In genomic region chr17:12751218-12751617, GRCm38 (mm10) we compare ENCODE assay signal across 9 mouse cellular contexts. TPM values are rescaled to one million over a fixed set of nuclear protein-coding genes. Genes with fewer than 3 reads are reported as not detected.
DNase-seq lines count a peak whose midpoint lies in the region; ATAC-seq lines count a peak whose summit lies in the region.
"Had no signal": no experiment of that assay in that cellular context is flagged by ENCODE, and none has a peak within 500 bp of the region (broad histone marks: within the 10 kb centered on the region; RNA-seq: fewer than 3 reads in every experiment).

No protein-coding gene starts in this region.

- peak overlapping the region; percentile 84 for H3K27ac ChIP-seq in lung, embryonic 16.5 days (ENCODE audit: low read length)
- H3K27ac ChIP-seq in stomach, embryonic 15.5 days: peak overlapping the region; percentile 91
- H3K27ac ChIP-seq in forebrain, embryonic 11.5 days (ENCODE audit: low read depth, low read length): no peak overlapping the region

- no peak for ATAC-seq in lung, embryonic 16.5 days (ENCODE audit: low read depth)
- ATAC-seq in inflammation-experienced regulatory T-cells, adult 6 months: peak; percentile 5
- no peak for ATAC-seq in stomach, embryonic 15.5 days (ENCODE audit: insufficient read depth, low FRiP score, low read depth)
- no peak for ATAC-seq in forebrain, embryonic 11.5 days (replicated peaks; ENCODE audit: low FRiP score)

- H3K9me3 ChIP-seq in lung, embryonic 16.5 days (ENCODE audit: control insufficient read depth, low read length): no peaks in the 10 kb centered on the region
- H3K9me3 ChIP-seq in stomach, embryonic 15.5 days: no peaks in the 10 kb centered on the region
- no peaks in the 10 kb centered on the region for H3K9me3 ChIP-seq in forebrain, embryonic 11.5 days (ENCODE audit: control insufficient read depth, low read length)
- H3K9me3 ChIP-seq: megakaryocyte, embryonic 14.5 days had no signal

- no peak overlapping the region for H3K9ac ChIP-seq in lung, embryonic 16.5 days (ENCODE audit: low read length)
- H3K9ac ChIP-seq in stomach, embryonic 15.5 days: no peak overlapping the region
- no peak overlapping the region for H3K9ac ChIP-seq in forebrain, embryonic 11.5 days (ENCODE audit: low read length)

- peak; percentile 56 for DNase-seq in gastrocnemius, postnatal 14 days
- DNase-seq in gastrocnemius, postnatal 4 days (ENCODE audit: low spot score in 2 of 2): no peak
- no peak for DNase-seq in lung, postnatal 10 days
- no peak for DNase-seq in ovary, postnatal 14 days (ENCODE audit: low spot score)
- no peak for DNase-seq in forebrain, embryonic 11.5 days (ENCODE audit: low spot score)

- H3K4me2 ChIP-seq in lung, embryonic 16.5 days (ENCODE audit: low read depth, low read length): no peak overlapping the region
- peak overlapping the region; percentile 36 for H3K4me2 ChIP-seq in stomach, embryonic 15.5 days
- no peak overlapping the region for H3K4me2 ChIP-seq in forebrain, embryonic 11.5 days (ENCODE audit: low read depth, low read length, severe bottlenecking)

- no peak overlapping the region for H3K4me3 ChIP-seq in lung, embryonic 16.5 days (ENCODE audit: low read length)
- H3K4me3 ChIP-seq in stomach, embryonic 15.5 days (replicated peaks): no peak overlapping the region
- H3K4me3 ChIP-seq in forebrain, embryonic 11.5 days (ENCODE audit: low read depth, low read length): no peak overlapping the region
- H3K4me3 ChIP-seq: megakaryocyte, embryonic 14.5 days had no signal

- intact Hi-C loops in gastrocnemius, postnatal 14 days (cut with DNase I; ENCODE audit: low total_unique reads): no loop called here

- WGBS in lung, embryonic 16.5 days: 34% methylated on average over 4 of the region's 4 CpGs
- WGBS in stomach, embryonic 15.5 days: 25% methylated on average over 4 of the region's 4 CpGs
- 48% methylated on average over 4 of the region's 4 CpGs for WGBS in forebrain, embryonic 11.5 days

- peaks cover 11% of the 10 kb centered on the region for H3K36me3 ChIP-seq in lung, embryonic 16.5 days (ENCODE audit: control insufficient read depth, insufficient read depth, low read length)
- 0 out of 2 replicates have a peak, but pooled peaks cover 5% of the 10 kb centered on the region for H3K36me3 ChIP-seq in stomach, embryonic 15.5 days
- no peaks in the 10 kb centered on the region for H3K36me3 ChIP-seq in forebrain, embryonic 11.5 days (ENCODE audit: control insufficient read depth, insufficient read depth, low read length)

- H3K27me3 ChIP-seq in lung, embryonic 16.5 days (ENCODE audit: control insufficient read depth, insufficient read depth, low read depth, low read length): no peaks in the 10 kb centered on the region
- no peaks in the 10 kb centered on the region for H3K27me3 ChIP-seq in stomach, embryonic 15.5 days (replicated peaks)
- no peaks in the 10 kb centered on the region for H3K27me3 ChIP-seq in forebrain, embryonic 11.5 days (ENCODE audit: control insufficient read depth, insufficient read depth, low read length)

- peaks cover 77% of the 10 kb centered on the region for H3K4me1 ChIP-seq in lung, embryonic 16.5 days (replicated peaks; ENCODE audit: control insufficient read depth, insufficient read depth, low read length)
- peaks cover 68% of the 10 kb centered on the region for H3K4me1 ChIP-seq in stomach, embryonic 15.5 days
- H3K4me1 ChIP-seq in forebrain, embryonic 11.5 days (replicated peaks; ENCODE audit: control insufficient read depth, insufficient read depth, low read length): no peaks in the 10 kb centered on the region; the same call in 1 of the 2 replicates

RNA-seq across cellular contexts. Expression of gene Igf2r, which starts 18.2 kb away (rescaled TPM):
- total RNA-seq in gastrocnemius, postnatal 14 days (2021): 10 to 100 TPM; 64.3 to 72.6 TPM
- 100 to 1,000 TPM; 178 to 206 TPM for total RNA-seq in gastrocnemius, postnatal 4 days (2021)
- 59.0 and 64.4 TPM in 2 replicates for polyA plus RNA-seq in lung, embryonic 16.5 days (2015; fragmentation: Nextera tagmentation; extraction: Ambion mirVana)
- 10 to 100 TPM; 14.8 to 40.1 (median 36.0) TPM for polyA plus RNA-seq in inflammation-experienced regulatory T-cells, adult 6 months (2017; shearing (Covaris generic))
- 35.1 and 36.1 TPM in 2 replicates for polyA plus RNA-seq in stomach, embryonic 15.5 days (2015; fragmentation: Nextera tagmentation; extraction: Ambion mirVana)
- 21.0 and 21.7 TPM in 2 replicates for polyA plus RNA-seq in forebrain, embryonic 11.5 days (2014; fragmentation: Nextera tagmentation; extraction: Ambion mirVana)
